Mouse (Mus musculus) brain, embryonic 14.5 days (tissue): ENCODE measurements around the gene Itga2b. TPM values are rescaled to one million over a fixed set of nuclear protein-coding genes. Genes with fewer than 3 reads are reported as not detected.

ENCODE experiments used
- DNase-seq: peaks from one replicate; pipeline ENCODE4 v3.0.0-alpha.2; 2011; ENCODE audit warnings: low read depth
- CTCF ChIP-seq: fragments of 200-500 bp; IDR thresholded peaks from 2 replicates; pipeline ENCODE4 v1.5.1; 2012; ENCODE audit warnings: inconsistent platforms, mild to moderate bottlenecking, moderate library complexity, borderline replicate concordance; ENCODE audit not compliant: insufficient read depth, insufficient read length; ENCODE audit errors: extremely low read depth
- POLR2A ChIP-seq: fragments of 200-500 bp; IDR thresholded peaks from 2 replicates; pipeline ENCODE4 v1.6.1; 2012; ENCODE audit warnings: mild to moderate bottlenecking, inconsistent platforms, borderline replicate concordance; ENCODE audit not compliant: poor library complexity, insufficient read depth, insufficient read length, severe bottlenecking; ENCODE audit errors: extremely low read depth
- polyA plus RNA-seq: library from polyadenylated mRNA; depleted of rRNA; stranded (reverse); fragments of >200 nt; gene quantifications from 2 replicates; pipeline ENCODE4 v1.2.3, GENCODE M21; 2012

Gene Itga2b
- polyA plus RNA-seq, 1 experiment = 5.3 TPM

DNA sequence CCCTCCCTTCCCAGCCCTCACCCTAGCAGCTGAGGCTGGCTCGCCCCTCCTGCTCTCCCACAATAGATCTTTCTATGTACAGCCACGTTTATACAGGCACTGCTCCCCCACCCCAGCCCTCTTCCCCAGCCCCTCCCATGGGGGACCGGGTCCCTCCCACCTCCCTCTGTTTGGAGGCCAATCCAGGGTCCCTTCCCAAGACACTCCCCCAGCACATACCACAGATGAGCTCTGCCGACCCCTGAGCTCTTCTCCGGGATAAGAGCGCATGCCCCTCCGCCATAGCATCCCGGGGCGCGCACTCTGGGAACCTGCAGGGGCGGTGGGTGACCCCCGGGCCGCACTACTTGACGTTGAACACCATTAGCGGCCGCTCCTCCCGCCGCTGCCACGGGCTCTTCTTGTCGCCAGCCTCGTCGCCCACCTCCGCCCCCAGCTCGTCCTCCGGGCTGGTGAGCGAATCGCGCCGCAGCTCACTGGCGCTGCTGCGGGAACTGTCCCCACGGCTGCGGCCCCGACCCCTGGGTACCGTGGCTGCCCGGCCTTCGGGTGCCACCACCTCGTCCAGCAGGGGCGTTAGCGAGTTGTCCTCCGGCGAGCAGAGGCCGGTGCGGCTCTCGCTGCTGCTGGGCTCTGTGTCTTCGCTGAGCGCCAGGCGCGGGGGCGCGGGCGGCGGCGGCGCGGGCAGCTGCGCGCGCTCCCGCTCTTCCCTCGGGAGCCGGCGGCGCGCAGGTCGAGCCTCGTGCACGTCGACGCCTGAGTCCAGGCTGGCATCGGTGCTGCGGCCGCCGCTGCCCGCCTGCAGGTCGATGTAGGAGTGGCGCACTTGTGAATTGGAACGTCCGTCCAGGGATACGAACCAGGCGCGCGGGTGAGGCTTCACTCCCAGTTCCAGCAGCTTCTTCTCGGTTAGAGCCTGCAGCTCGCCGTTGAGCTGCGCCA lies 32.5 kb downstream of the Itga2b start:
- no peak for TF ChIP-seq POLR2A
- TF ChIP-seq CTCF = peak; percentile 27; the same call in 1 of the 2 replicates
- DNase-seq = peak; percentile 73

GRCm38 (mm10) chr11:102436471-102436790 lies 33.5 kb downstream of the Itga2b start:
- TF ChIP-seq POLR2A = no peak
- TF ChIP-seq CTCF = no peak
- no peak for DNase-seq

DNA sequence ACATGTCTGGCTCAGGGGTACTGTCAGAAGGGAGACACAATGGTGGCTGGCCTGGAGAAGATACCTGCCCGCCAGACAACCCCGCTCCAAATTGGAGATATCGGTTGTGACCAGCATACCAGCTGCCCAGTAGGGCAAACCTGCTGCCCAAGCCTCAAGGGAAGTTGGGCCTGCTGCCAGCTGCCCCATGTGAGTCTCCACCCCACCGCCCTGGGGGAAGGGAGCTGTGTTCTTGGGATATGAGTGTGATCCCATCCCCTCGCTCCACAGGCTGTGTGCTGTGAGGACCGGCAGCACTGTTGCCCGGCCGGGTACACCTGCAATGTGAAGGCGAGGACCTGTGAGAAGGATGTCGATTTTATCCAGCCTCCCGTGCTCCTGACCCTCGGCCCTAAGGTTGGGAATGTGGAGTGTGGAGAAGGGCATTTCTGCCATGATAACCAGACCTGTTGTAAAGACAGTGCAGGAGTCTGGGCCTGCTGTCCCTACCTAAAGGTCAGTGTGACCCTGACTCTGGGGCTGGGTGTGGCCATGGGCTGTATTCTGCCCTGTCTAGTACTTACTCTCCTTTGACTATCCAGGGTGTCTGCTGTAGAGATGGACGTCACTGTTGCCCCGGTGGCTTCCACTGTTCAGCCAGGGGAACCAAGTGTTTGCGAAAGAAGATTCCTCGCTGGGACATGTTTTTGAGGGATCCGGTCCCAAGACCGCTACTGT lies 34.0 kb downstream of the Itga2b start:
- DNase-seq = no peak
- TF ChIP-seq CTCF (no peak), POLR2A (no peak)

DNA sequence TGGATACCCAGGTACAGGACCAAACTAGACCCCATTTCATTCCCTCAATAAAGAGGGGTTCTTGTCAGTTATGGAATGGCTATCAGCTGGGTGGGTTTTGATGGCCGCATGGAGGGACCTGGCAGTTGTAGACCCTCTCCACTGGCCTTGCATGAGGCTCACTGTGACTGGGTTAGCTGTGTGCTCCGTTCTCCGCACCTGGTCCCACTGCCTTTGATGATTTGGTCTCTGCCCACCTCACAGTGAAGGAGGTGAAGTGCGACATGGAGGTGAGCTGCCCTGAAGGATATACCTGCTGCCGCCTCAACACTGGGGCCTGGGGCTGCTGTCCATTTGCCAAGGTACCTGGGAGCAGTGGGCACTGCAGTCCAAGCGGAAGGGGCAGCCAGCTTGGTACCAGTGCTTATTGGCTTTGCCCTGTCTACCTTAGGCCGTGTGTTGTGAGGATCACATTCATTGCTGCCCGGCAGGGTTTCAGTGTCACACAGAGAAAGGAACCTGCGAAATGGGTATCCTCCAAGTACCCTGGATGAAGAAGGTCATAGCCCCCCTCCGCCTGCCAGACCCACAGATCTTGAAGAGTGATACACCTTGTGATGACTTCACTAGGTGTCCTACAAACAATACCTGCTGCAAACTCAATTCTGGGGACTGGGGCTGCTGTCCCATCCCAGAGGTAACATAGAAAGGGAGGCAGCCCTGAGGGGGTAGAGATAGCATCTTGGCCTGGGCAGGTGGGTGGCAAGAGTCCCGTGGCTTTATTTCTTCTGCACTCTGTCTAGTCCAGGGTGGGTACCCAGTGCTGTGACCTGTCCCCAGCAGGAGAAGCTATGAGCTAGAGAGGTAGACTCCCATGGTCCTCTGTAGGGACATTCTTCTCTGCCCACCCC lies 34.9 kb downstream of the Itga2b start:
- DNase-seq = no peak
- no peak for TF ChIP-seq POLR2A
- TF ChIP-seq CTCF = no peak

DNA sequence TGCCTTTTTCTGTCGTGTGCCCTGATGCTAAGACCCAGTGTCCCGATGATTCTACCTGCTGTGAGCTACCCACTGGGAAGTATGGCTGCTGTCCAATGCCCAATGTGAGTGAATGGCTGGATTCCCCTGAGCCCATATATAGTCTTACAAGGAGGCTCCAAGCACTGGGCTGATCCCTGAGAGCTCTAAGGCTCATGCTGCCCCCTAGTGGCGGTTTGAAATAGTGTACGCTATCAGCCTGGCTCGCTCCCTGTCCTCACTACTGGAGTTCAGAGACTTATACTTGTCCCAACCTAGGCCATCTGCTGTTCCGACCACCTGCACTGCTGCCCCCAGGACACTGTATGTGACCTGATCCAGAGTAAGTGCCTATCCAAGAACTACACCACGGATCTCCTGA lies 35.5 kb downstream of the Itga2b start:
- TF ChIP-seq CTCF = peak; percentile 92
- no peak for TF ChIP-seq POLR2A
- DNase-seq = peak; percentile 92

DNA sequence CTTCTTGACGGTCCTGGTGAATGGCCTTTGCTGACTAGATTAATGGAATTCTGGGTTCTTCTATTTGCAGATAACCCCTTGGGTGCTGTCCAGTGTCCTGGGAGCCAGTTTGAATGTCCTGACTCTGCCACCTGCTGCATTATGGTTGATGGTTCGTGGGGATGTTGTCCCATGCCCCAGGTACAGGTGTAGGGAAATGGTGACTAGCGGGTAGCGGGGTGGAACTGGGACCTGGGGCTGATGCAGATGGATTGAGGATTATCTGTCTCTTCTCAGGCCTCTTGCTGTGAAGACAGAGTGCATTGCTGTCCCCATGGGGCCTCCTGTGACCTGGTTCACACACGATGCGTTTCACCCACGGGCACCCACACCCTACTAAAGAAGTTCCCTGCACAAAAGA lies 36.1 kb downstream of the Itga2b start:
- DNase-seq = no peak
- TF ChIP-seq CTCF (no peak), POLR2A (no peak)

GRCm38 (mm10) chr11:102432896-102433295 lies 37.0 kb downstream of the Itga2b start:
- DNase-seq = no peak
- TF ChIP-seq CTCF (no peak), POLR2A (no peak)

DNA sequence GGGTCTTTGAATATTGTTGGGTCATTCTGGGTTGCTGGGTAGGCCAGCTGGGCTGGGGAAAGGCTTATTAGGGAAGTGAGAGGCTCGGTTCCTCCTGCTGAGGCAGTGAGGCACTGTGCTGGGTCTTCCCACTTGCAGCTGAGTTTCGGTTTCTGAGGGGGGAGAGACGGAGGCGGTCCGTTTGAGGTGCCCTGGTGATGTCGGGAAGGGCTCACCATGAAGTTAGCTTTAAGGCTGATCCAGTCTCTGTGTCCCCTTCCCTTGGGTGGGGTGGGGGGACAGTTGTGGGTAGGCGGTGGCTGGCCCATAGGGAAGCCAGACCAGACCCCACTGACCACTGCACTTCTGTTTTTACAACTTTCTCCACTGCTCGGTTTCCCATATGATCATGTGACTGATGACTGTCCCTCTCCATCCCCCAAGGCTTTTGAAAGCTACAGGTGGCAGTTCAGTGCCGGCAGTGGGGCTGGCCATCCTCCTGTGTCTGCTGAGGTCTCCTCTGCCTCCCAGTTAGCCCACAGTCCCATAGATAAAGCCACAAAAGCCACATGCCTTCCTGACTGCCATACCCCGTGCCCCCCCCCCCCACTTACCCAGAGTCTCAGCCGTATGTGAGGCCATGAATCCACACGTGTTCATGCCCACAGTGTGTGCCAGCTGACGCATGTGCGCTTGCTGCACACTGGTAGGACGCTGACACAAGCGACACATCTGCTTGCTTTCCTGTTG lies 37.6 kb downstream of the Itga2b start:
- DNase-seq = no peak
- TF ChIP-seq POLR2A (no peak), CTCF (no peak)

DNA sequence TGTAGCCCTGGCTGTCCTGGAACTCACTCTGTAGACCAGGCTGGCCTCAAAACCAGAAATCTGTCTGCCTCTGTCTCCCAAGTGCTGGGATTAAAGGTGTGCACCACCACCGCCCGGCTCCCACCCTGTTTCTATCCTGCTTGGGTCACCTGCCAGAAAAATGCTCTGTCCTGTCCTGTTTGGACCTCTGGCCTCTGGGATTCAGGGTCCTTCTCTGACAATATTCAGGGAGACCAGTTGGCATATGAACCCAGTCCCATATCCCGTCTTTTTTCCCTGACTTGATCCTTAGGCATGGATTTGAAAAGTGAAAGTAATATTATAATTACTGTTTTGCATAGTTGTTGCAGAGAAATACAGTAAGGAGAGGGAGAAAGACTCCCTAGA lies 38.2 kb downstream of the Itga2b start:
- TF ChIP-seq CTCF = no peak
- no peak for TF ChIP-seq POLR2A

GRCm38 (mm10) chr11:102431018-102431645 lies 38.8 kb downstream of the Itga2b start:
- no peak for TF ChIP-seq POLR2A
- peak; percentile 79 for TF ChIP-seq CTCF
- DNase-seq = peak; percentile 86

More for the DNA sequence above, 38.2 kb downstream of the Itga2b start:
- DNase-seq = no peak
